Mouse (Mus musculus): Measurements from ENCODE around the gene Stk32b.

Gene Stk32b

GRCm38 (mm10) chr5:37716505-37717372 is at the start of gene Stk32b:
Gene Stk32b (minus strand): TSS chr5:37717171.
- no peak for DNase-seq (ENCODE audit: extremely low read depth, low read depth, low spot score)

- DNase-seq (ENCODE audit: extremely low read depth, low read depth, low spot score): no peak
Measured at GRCm38 (mm10) chr5:37765851-37766250, 48.9 kb upstream of the Stk32b start.

- no peak for DNase-seq (ENCODE audit: extremely low read depth, low read depth, low spot score)
Measured at GRCm38 (mm10) chr5:37762046-37762445, 45.1 kb upstream of the Stk32b start.

- DNase-seq (ENCODE audit: extremely low read depth, low read depth, low spot score): no peak
Measured at GRCm38 (mm10) chr5:37753366-37753765, 36.4 kb upstream of the Stk32b start.

- DNase-seq (ENCODE audit: extremely low read depth, low read depth, low spot score): no peak
Measured at GRCm38 (mm10) chr5:37752027-37752967, 35.3 kb upstream of the Stk32b start.

GRCm38 (mm10) chr5:37743889-37744707 is 27.1 kb upstream of the Stk32b start:
- DNase-seq (ENCODE audit: extremely low read depth, low read depth, low spot score): no peak

- no peak for DNase-seq (ENCODE audit: extremely low read depth, low read depth, low spot score)
Measured at GRCm38 (mm10) chr5:37736213-37736612, 19.2 kb upstream of the Stk32b start.

GRCm38 (mm10) chr5:37735224-37735623 is 18.3 kb upstream of the Stk32b start, which contains the start of gene Cytl1:
Gene Cytl1 (plus strand): TSS chr5:37735519.
- no peak for DNase-seq (ENCODE audit: extremely low read depth, low read depth, low spot score)

GRCm38 (mm10) chr5:37730781-37731180 is 13.8 kb upstream of the Stk32b start:
- DNase-seq (ENCODE audit: extremely low read depth, low read depth, low spot score): no peak

- DNase-seq (ENCODE audit: extremely low read depth, low read depth, low spot score): no peak
Measured at GRCm38 (mm10) chr5:37725220-37725886, 8.4 kb upstream of the Stk32b start.

- no peak for DNase-seq (ENCODE audit: extremely low read depth, low read depth, low spot score)
Measured at GRCm38 (mm10) chr5:37720670-37721069, 3.7 kb upstream of the Stk32b start.

GRCm38 (mm10) chr5:37717384-37717963 is 503 bp upstream of the Stk32b start:
- DNase-seq (ENCODE audit: extremely low read depth, low read depth, low spot score): no peak

- DNase-seq (ENCODE audit: extremely low read depth, low read depth, low spot score): no peak
Measured at GRCm38 (mm10) chr5:37709257-37709904, 7.6 kb downstream of the Stk32b start.

- DNase-seq (ENCODE audit: extremely low read depth, low read depth, low spot score): no peak
Measured at GRCm38 (mm10) chr5:37708124-37708523, 8.8 kb downstream of the Stk32b start.

GRCm38 (mm10) chr5:37704962-37705361 is 12.0 kb downstream of the Stk32b start:
- no peak for DNase-seq (ENCODE audit: extremely low read depth, low read depth, low spot score)

- DNase-seq (ENCODE audit: extremely low read depth, low read depth, low spot score): no peak
Measured at GRCm38 (mm10) chr5:37699757-37700156, 17.2 kb downstream of the Stk32b start.

- DNase-seq (ENCODE audit: extremely low read depth, low read depth, low spot score): no peak
Measured at GRCm38 (mm10) chr5:37697286-37697685, 19.7 kb downstream of the Stk32b start.

GRCm38 (mm10) chr5:37695773-37696172 is 21.2 kb downstream of the Stk32b start:
- DNase-seq (ENCODE audit: extremely low read depth, low read depth, low spot score): no peak

GRCm38 (mm10) chr5:37692759-37693158 is 24.2 kb downstream of the Stk32b start:
- DNase-seq (ENCODE audit: extremely low read depth, low read depth, low spot score): no peak
